8 mouse cellular contexts compared by ENCODE assay signal in the genomic region with DNA sequence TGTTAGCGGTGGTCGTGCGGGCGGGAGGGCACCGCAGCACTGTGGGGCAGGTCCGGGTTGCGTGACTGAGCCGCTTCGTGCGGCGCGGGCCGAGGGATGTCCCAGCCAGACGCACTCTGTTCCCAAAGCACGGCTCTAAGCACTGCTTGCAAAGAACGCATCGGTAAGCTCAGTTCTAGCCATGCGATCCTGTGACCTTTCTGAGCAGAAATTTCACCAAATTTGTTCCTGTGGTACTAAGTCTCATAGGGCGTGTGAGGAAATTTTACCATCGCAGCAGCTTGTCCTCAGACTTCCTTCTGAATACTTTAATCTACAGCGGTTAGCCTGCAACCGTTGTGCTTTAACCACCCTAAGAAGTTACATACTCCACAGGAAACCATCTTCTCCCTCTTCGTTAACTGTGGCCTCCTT. TPM values are rescaled to one million over a fixed set of nuclear protein-coding genes. Genes with fewer than 3 reads are reported as not detected.
DNase-seq lines count a peak whose midpoint lies in the region; ATAC-seq and TF ChIP-seq lines count a peak whose summit lies in the region.

No protein-coding gene starts in this region.

- peak; percentile 46 for DNase-seq in liver, adult 2 months (ENCODE audit: extremely low read depth, low read depth, low spot score)
- DNase-seq in liver: no peak
- DNase-seq in c-Kit-positive CD71-positive TER-119-positive erythroid progenitor cells, embryonic 14.5 days (ENCODE audit: low spot score): peak; percentile 15
- DNase-seq in hindbrain, embryonic 14.5 days (ENCODE audit: low spot score): peak; percentile 33
- DNase-seq in right cerebral cortex, postnatal 4 days: no peak
- DNase-seq in natural killer cell, adult 2 months (ENCODE audit: low spot score in 2 of 2): no peak
- no peak for DNase-seq in spleen, postnatal 4 days (ENCODE audit: low spot score in 2 of 2)

- TF ChIP-seq CTCF in liver, adult 2 months (IDR thresholded peaks at IDR 0.05; ENCODE audit: low read depth, low read length): no peak

- peaks cover 24% of the 10 kb centered on the region for H3K36me3 ChIP-seq in liver, adult 2 months (ENCODE audit: control insufficient read depth, insufficient read depth, low read length)
- peaks cover 29% of the 10 kb centered on the region for H3K36me3 ChIP-seq in hindbrain, embryonic 14.5 days (replicated peaks; ENCODE audit: control insufficient read depth, insufficient read depth)
- peaks cover 23% of the 10 kb centered on the region for H3K36me3 ChIP-seq in midbrain, embryonic 12.5 days

- peaks cover 6% of the 10 kb centered on the region; the same call in 1 of the 2 replicates for H3K79me2 ChIP-seq in liver, adult 2 months (ENCODE audit: control insufficient read depth, insufficient read depth, low read length)

- H3K4me2 ChIP-seq in hindbrain, embryonic 14.5 days (replicated peaks): peak overlapping the region; percentile 89
- peak overlapping the region; percentile 88 for H3K4me2 ChIP-seq in midbrain, embryonic 12.5 days (replicated peaks)

- WGBS in liver, adult 2 months: 3% methylated on average over 23 of the region's 23 CpGs
- WGBS in hindbrain, embryonic 14.5 days: under 1% methylated on average over 23 of the region's 23 CpGs
- WGBS in midbrain, embryonic 12.5 days: 2% methylated on average over 23 of the region's 23 CpGs

- H3K27ac ChIP-seq in liver, adult 2 months (replicated peaks; ENCODE audit: insufficient read depth, low read depth, low read length): peak overlapping the region; percentile 19
- peak overlapping the region; percentile 97 for H3K27ac ChIP-seq in hindbrain, embryonic 14.5 days
- peak overlapping the region; percentile 95 for H3K27ac ChIP-seq in midbrain, embryonic 12.5 days (replicated peaks)

- no peaks in the 10 kb centered on the region for H3K27me3 ChIP-seq in liver, adult 2 months (ENCODE audit: control insufficient read depth, insufficient read depth, low read length)
- H3K27me3 ChIP-seq in hindbrain, embryonic 14.5 days (ENCODE audit: control insufficient read depth, insufficient read depth, low read length): no peaks in the 10 kb centered on the region
- no peaks in the 10 kb centered on the region for H3K27me3 ChIP-seq in midbrain, embryonic 12.5 days

- TF ChIP-seq POLR2A in liver, adult 2 months (IDR thresholded peaks at IDR 0.05; ENCODE audit: extremely low read depth, insufficient read depth, low read length): no peak

- peak; percentile 71 for ATAC-seq in hindbrain, embryonic 14.5 days (ENCODE audit: low FRiP score)
- peak; percentile 63; the same call in 1 of the 2 replicates for ATAC-seq in midbrain, embryonic 12.5 days (ENCODE audit: low FRiP score, low read depth)

- peaks cover 6% of the 10 kb centered on the region; the same call in 1 of the 2 replicates for H3K4me1 ChIP-seq in liver, adult 2 months (ENCODE audit: control insufficient read depth, insufficient read depth, low read length)
- H3K4me1 ChIP-seq in hindbrain, embryonic 14.5 days (replicated peaks; ENCODE audit: control insufficient read depth, insufficient read depth, low read length): peaks cover 32% of the 10 kb centered on the region
- H3K4me1 ChIP-seq in midbrain, embryonic 12.5 days: peaks cover 11% of the 10 kb centered on the region

- peak overlapping the region; percentile 70 for H3K9ac ChIP-seq in liver, adult 2 months (ENCODE audit: low read depth, low read length)
- peak overlapping the region; percentile 93 for H3K9ac ChIP-seq in hindbrain, embryonic 14.5 days
- peak overlapping the region; percentile 92 for H3K9ac ChIP-seq in midbrain, embryonic 12.5 days (replicated peaks)

- H3K4me3 ChIP-seq in liver, adult 2 months (ENCODE audit: insufficient read depth, low read depth, low read length): peak overlapping the region; percentile 86
- H3K4me3 ChIP-seq in hindbrain, embryonic 14.5 days (replicated peaks; ENCODE audit: low read length): peak overlapping the region; percentile 96
- peak overlapping the region; percentile 98 for H3K4me3 ChIP-seq in midbrain, embryonic 12.5 days

- H3K9me3 ChIP-seq in hindbrain, embryonic 14.5 days (ENCODE audit: control insufficient read depth, low read length): no peaks in the 10 kb centered on the region
- no peaks in the 10 kb centered on the region for H3K9me3 ChIP-seq in midbrain, embryonic 12.5 days

RNA-seq across cellular contexts. Expression of a gene that starts 0.6 kb away (rescaled TPM):
- total RNA-seq in liver, adult 2 months (2014; rRNA removed): 8.2 and 10.3 TPM in 2 replicates
- 0.71 and 0.87 TPM in 2 replicates for polyA plus RNA-seq in liver, adult 2 months (2012; rRNA removed)
- polyA plus RNA-seq in hindbrain, embryonic 14.5 days (2014; fragmentation: Nextera tagmentation; extraction: Ambion mirVana): 157 and 165 TPM in 2 replicates
- polyA plus RNA-seq in midbrain, embryonic 12.5 days (2016; fragmentation: Nextera tagmentation; extraction: Ambion mirVana): 52.4 and 67.3 TPM in 2 replicates

RNA-seq across cellular contexts. Expression of a gene that starts 23.9 kb away (rescaled TPM):
- total RNA-seq in liver, adult 2 months (2014; rRNA removed): 154 and 180 TPM in 2 replicates
- polyA plus RNA-seq in liver, adult 2 months (2012; rRNA removed): 55.9 and 60.7 TPM in 2 replicates
- polyA plus RNA-seq in hindbrain, embryonic 14.5 days (2014; fragmentation: Nextera tagmentation; extraction: Ambion mirVana): 414 and 418 TPM in 2 replicates
- 290 and 294 TPM in 2 replicates for polyA plus RNA-seq in midbrain, embryonic 12.5 days (2016; fragmentation: Nextera tagmentation; extraction: Ambion mirVana)

RNA-seq across cellular contexts. Expression of a gene that starts 33.9 kb away (rescaled TPM):
- 10.1 and 11.7 TPM in 2 replicates for total RNA-seq in liver, adult 2 months (2014; rRNA removed)
- polyA plus RNA-seq in liver, adult 2 months (2012; rRNA removed): 21.1 and 24.9 TPM in 2 replicates
- 36.3 and 37.7 TPM in 2 replicates for polyA plus RNA-seq in hindbrain, embryonic 14.5 days (2014; fragmentation: Nextera tagmentation; extraction: Ambion mirVana)
- 34.6 and 38.8 TPM in 2 replicates for polyA plus RNA-seq in midbrain, embryonic 12.5 days (2016; fragmentation: Nextera tagmentation; extraction: Ambion mirVana)

RNA-seq across cellular contexts. Expression of a gene that starts 45.9 kb away (rescaled TPM):
- 3.4 and 6.3 TPM in 2 replicates for total RNA-seq in liver, adult 2 months (2014; rRNA removed)
- polyA plus RNA-seq in liver, adult 2 months (2012; rRNA removed): 2.4 and 5.1 TPM in 2 replicates
- polyA plus RNA-seq in hindbrain, embryonic 14.5 days (2014; fragmentation: Nextera tagmentation; extraction: Ambion mirVana): 4.1 and 4.6 TPM in 2 replicates
- polyA plus RNA-seq in midbrain, embryonic 12.5 days (2016; fragmentation: Nextera tagmentation; extraction: Ambion mirVana): 20.0 and 21.3 TPM in 2 replicates

Comparison
In these comparisons a context has a peak if more than half of its experiments do, and no peak if none do; other contexts are left out.
1. DNase-seq: peak in liver, adult 2 months (single experiment), c-Kit-positive CD71-positive TER-119-positive erythroid progenitor cells, embryonic 14.5 days (single experiment) and hindbrain, embryonic 14.5 days (single experiment); none in liver (single experiment), right cerebral cortex, postnatal 4 days (single experiment), natural killer cell, adult 2 months (0 of 2) and spleen, postnatal 4 days (0 of 2).
2. H3K27ac ChIP-seq: peak in every context shown above with its lines; median percentile 97 in hindbrain, embryonic 14.5 days; 95 in midbrain, embryonic 12.5 days; 19 in liver, adult 2 months.
3. RNA of a gene that starts 0.6 kb away (polyA plus RNA-seq): 157 to 165 TPM in hindbrain, embryonic 14.5 days and 52.4 to 67.3 TPM in midbrain, embryonic 12.5 days; 0.71 to 0.87 TPM in liver, adult 2 months; every median in the first group is over 10 times any median in the second.
4. Peak in every context shown above with its lines, with median percentiles within 50 percentile points of each other: H3K4me3 ChIP-seq and H3K9ac ChIP-seq.